Mouse (Mus musculus): ENCODE data around the gene Ssc4d. TPM values are rescaled to one million over a fixed set of nuclear protein-coding genes. Genes with fewer than 3 reads are reported as not detected.

Gene Ssc4d
- polyA plus RNA-seq, 2 experiments, result 2.1 to 2.8 TPM

GRCm38 (mm10) chr5:135968781-135969180 is 5.5 kb downstream of the Ssc4d start:
- DNase-seq (ENCODE audit: low read depth in 3 of 3, low spot score in 3 of 3), result peak in 1 of 3 experiments; percentile 48
- no peak for ATAC-seq (ENCODE audit: insufficient read depth)
- H3K9ac ChIP-seq (replicated peaks), result no peak overlapping the region
- TF ChIP-seq EP300 (IDR thresholded peaks at IDR 0.05; ENCODE audit: low read depth) (no peak), CTCF (IDR thresholded peaks at IDR 0.05; ENCODE audit: low read depth) (peak; percentile 74)
- no peaks in the 10 kb centered on the region for H3K9me3 ChIP-seq (ENCODE audit: control insufficient read depth, low read length)
- no peak overlapping the region for H3K4me3 ChIP-seq (ENCODE audit: insufficient read depth in 1 of 2, low read depth in 2 of 2, low read length in 2 of 2)
- no peaks in the 10 kb centered on the region; the same call in 1 of the 2 replicates for H3K27me3 ChIP-seq (ENCODE audit: control insufficient read depth, insufficient read depth, low read length)
- WGBS (ENCODE audit: insufficient replicate concordance), result 29% methylated on average over 1 of the region's 1 CpGs
- no peaks in the 10 kb centered on the region for H3K36me3 ChIP-seq (replicated peaks; ENCODE audit: control insufficient read depth, insufficient read depth, low read depth)
- H3K4me1 ChIP-seq (replicated peaks; ENCODE audit: control insufficient read depth in 2 of 2, insufficient read depth in 2 of 2, low read length in 1 of 2), result no peaks in the 10 kb centered on the region
- no peak overlapping the region for H3K27ac ChIP-seq
- H3K4me2 ChIP-seq (ENCODE audit: low read depth), result no peak overlapping the region

- H3K4me3 ChIP-seq (ENCODE audit: insufficient read depth in 1 of 2, low read depth in 2 of 2, low read length in 2 of 2), result no peak overlapping the region
- no peak overlapping the region for H3K27ac ChIP-seq
- ATAC-seq (ENCODE audit: insufficient read depth), result no peak
- H3K4me1 ChIP-seq (replicated peaks; ENCODE audit: control insufficient read depth in 2 of 2, insufficient read depth in 2 of 2, low read length in 1 of 2), result peaks cover 5% of the 10 kb centered on the region in 2 experiments
- H3K9ac ChIP-seq (replicated peaks), result no peak overlapping the region
- H3K4me2 ChIP-seq (ENCODE audit: low read depth), result no peak overlapping the region
- peak; percentile 75 for TF ChIP-seq CTCF (IDR thresholded peaks at IDR 0.05; ENCODE audit: low read depth)
- TF ChIP-seq EP300 (IDR thresholded peaks at IDR 0.05; ENCODE audit: low read depth), result no peak
- H3K36me3 ChIP-seq (replicated peaks; ENCODE audit: control insufficient read depth, insufficient read depth, low read depth), result no peaks in the 10 kb centered on the region
- no peak for DNase-seq (ENCODE audit: low read depth in 3 of 3, low spot score in 3 of 3)
- H3K9me3 ChIP-seq (ENCODE audit: control insufficient read depth, low read length), result no peaks in the 10 kb centered on the region
- WGBS (ENCODE audit: insufficient replicate concordance), result 46% methylated on average over 9 of the region's 9 CpGs
- no peaks in the 10 kb centered on the region; the same call in 1 of the 2 replicates for H3K27me3 ChIP-seq (ENCODE audit: control insufficient read depth, insufficient read depth, low read length)
Measured at GRCm38 (mm10) chr5:135966866-135967265, 7.5 kb downstream of the Ssc4d start.

- Histone ChIP-seq H3K27ac (no peak overlapping the region), H3K4me1 (replicated peaks; ENCODE audit: control insufficient read depth in 2 of 2, insufficient read depth in 2 of 2, low read length in 1 of 2) (peaks cover 18 to 19% of the 10 kb centered on the region in 2 experiments), H3K36me3 (replicated peaks; ENCODE audit: control insufficient read depth, insufficient read depth, low read depth) (no peaks in the 10 kb centered on the region), H3K9me3 (ENCODE audit: control insufficient read depth, low read length) (no peaks in the 10 kb centered on the region), H3K9ac (replicated peaks) (no peak overlapping the region), H3K4me2 (ENCODE audit: low read depth) (peak overlapping the region; percentile 2; the same call in 1 of the 2 replicates), H3K27me3 (ENCODE audit: control insufficient read depth, insufficient read depth, low read length) (no peaks in the 10 kb centered on the region; the same call in 1 of the 2 replicates), H3K4me3 (ENCODE audit: insufficient read depth in 1 of 2, low read depth in 2 of 2, low read length in 2 of 2) (no peak overlapping the region)
- ATAC-seq (ENCODE audit: insufficient read depth) (no peak), DNase-seq (ENCODE audit: low read depth in 3 of 3, low spot score in 3 of 3) (no peak)
- 29% methylated on average over 24 of the region's 24 CpGs for WGBS (ENCODE audit: insufficient replicate concordance)
- TF ChIP-seq CTCF (IDR thresholded peaks at IDR 0.05; ENCODE audit: low read depth), result peak; percentile 54
- TF ChIP-seq EP300 (IDR thresholded peaks at IDR 0.05; ENCODE audit: low read depth), result no peak
Measured at GRCm38 (mm10) chr5:135965501-135965930, 8.8 kb downstream of the Ssc4d start.

- peak overlapping the region; percentile 100 for H3K4me2 ChIP-seq (ENCODE audit: low read depth)
- no peaks in the 10 kb centered on the region for H3K9me3 ChIP-seq (ENCODE audit: control insufficient read depth, low read length)
- no peaks in the 10 kb centered on the region for H3K36me3 ChIP-seq (replicated peaks; ENCODE audit: control insufficient read depth, insufficient read depth, low read depth)
- peak overlapping the region; percentile 59 to 73 for H3K4me3 ChIP-seq (ENCODE audit: insufficient read depth in 1 of 2, low read depth in 2 of 2, low read length in 2 of 2)
- DNase-seq (ENCODE audit: low read depth in 3 of 3, low spot score in 3 of 3) (no peak), ATAC-seq (ENCODE audit: insufficient read depth) (no peak)
- H3K4me1 ChIP-seq (replicated peaks; ENCODE audit: control insufficient read depth in 2 of 2, insufficient read depth in 2 of 2, low read length in 1 of 2), result peaks cover 31 to 34% of the 10 kb centered on the region in 2 experiments
- H3K9ac ChIP-seq (replicated peaks), result peak overlapping the region; percentile 71
- peak overlapping the region; percentile 99 for H3K27ac ChIP-seq
- whole genome bisulfite sequencing (ENCODE audit: insufficient replicate concordance), result 13% methylated on average over 6 of the region's 6 CpGs
- no peaks in the 10 kb centered on the region; the same call in 1 of the 2 replicates for H3K27me3 ChIP-seq (ENCODE audit: control insufficient read depth, insufficient read depth, low read length)
- no peak for TF ChIP-seq CTCF (IDR thresholded peaks at IDR 0.05; ENCODE audit: low read depth)
- no peak for TF ChIP-seq EP300 (IDR thresholded peaks at IDR 0.05; ENCODE audit: low read depth)
Measured at GRCm38 (mm10) chr5:135963280-135963627, 11.1 kb downstream of the Ssc4d start.

GRCm38 (mm10) chr5:135962492-135963279 is 11.6 kb downstream of the Ssc4d start:
- Histone ChIP-seq H3K4me1 (replicated peaks; ENCODE audit: control insufficient read depth in 2 of 2, insufficient read depth in 2 of 2, low read length in 1 of 2) (peaks cover 36 to 40% of the 10 kb centered on the region in 2 experiments), H3K27ac (peak overlapping the region; percentile 99), H3K36me3 (replicated peaks; ENCODE audit: control insufficient read depth, insufficient read depth, low read depth) (no peaks in the 10 kb centered on the region), H3K9ac (replicated peaks) (peak overlapping the region; percentile 79), H3K4me3 (ENCODE audit: insufficient read depth in 1 of 2, low read depth in 2 of 2, low read length in 2 of 2) (peak overlapping the region; percentile 64 to 73), H3K27me3 (ENCODE audit: control insufficient read depth, insufficient read depth, low read length) (no peaks in the 10 kb centered on the region; the same call in 1 of the 2 replicates), H3K9me3 (ENCODE audit: control insufficient read depth, low read length) (no peaks in the 10 kb centered on the region), H3K4me2 (ENCODE audit: low read depth) (peak overlapping the region; percentile 100)
- no peak; the same call in 1 of the 2 replicates for TF ChIP-seq EP300 (IDR thresholded peaks at IDR 0.05; ENCODE audit: low read depth)
- TF ChIP-seq CTCF (IDR thresholded peaks at IDR 0.05; ENCODE audit: low read depth), result peak; percentile 40; the same call in 1 of the 2 replicates
- DNase-seq (ENCODE audit: low read depth in 3 of 3, low spot score in 3 of 3), result peak; percentile 97 to 99 (median 98)
- ATAC-seq (ENCODE audit: insufficient read depth), result peak; percentile 92
- WGBS (ENCODE audit: insufficient replicate concordance), result under 1% methylated on average over 64 of the region's 64 CpGs

All from liver, embryonic 14.5 days (tissue).